Mouse (Mus musculus) hindlimb bud, embryonic 11.5 days (tissue): ENCODE measurements at regions not wholly inside any gene's neighbourhood (a gene's known extent, or its start where the extent isn't known, plus 50 kb on each side); places are given as distances from the start of the nearest gene placed in this dataset.

Experiments used
- DNase-seq: peaks from one replicate; pipeline ENCODE4 v3.0.0-alpha.2; 2012; ENCODE audit warnings: low read depth, low spot score; ENCODE audit errors: extremely low spot score

GRCm38 (mm10) chr10:97219474-97219873, 259.9 kb upstream of the Dcn start:
- DNase-seq = no peak

GRCm38 (mm10) chr10:97220431-97220830, 259.0 kb upstream of the Dcn start:
- no peak for DNase-seq

- DNase-seq = no peak
Measured at GRCm38 (mm10) chr10:97235631-97236030, 243.8 kb upstream of the Dcn start.

DNA sequence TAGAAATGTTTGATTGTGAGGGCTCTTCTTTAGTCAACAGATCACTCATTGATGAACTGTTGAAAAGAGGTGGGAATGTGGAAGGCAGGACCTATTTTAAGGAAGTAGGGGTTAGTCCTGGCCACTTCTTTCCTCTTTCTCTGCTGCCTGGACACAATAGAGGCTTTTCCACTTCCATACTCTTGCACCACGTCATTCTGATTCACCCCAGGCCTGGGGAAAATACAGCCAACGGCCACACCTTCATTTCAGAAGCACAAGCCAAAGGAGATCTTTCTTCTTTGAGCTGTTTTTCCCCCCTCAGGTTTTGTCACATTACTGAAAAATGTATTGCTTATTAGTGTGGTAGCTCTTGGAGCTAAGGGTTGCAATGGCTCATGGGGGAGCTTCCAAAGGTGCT, 237.9 kb upstream of the Dcn start:
- DNase-seq = no peak

GRCm38 (mm10) chr10:97245674-97246073, 233.7 kb upstream of the Dcn start:
- DNase-seq = no peak

DNA sequence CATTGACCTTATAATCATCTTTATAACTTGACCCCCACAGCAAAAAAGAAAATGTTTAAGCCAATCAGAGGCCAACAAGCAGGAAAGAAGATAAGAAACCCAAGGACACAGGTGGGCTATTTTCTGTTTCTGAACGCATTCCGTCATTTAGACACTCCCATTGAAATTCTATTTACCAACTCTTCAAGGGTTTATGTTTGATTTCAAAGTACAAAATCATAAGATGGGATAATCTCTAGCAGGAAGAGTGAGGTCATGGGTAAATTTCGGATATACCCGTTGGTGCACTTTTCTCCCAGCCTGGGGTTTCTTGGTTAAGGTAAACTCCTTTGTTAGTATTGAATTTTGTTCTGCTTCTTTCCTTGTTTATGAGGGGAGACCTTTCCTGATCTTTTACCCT, 230.9 kb upstream of the Dcn start:
- no peak for DNase-seq

GRCm38 (mm10) chr10:97249760-97250159, 229.6 kb upstream of the Dcn start:
- DNase-seq = no peak

- no peak for DNase-seq
Measured at GRCm38 (mm10) chr10:97250167-97250566, 229.2 kb upstream of the Dcn start.

GRCm38 (mm10) chr10:97265959-97266517, 213.4 kb upstream of the Dcn start:
- DNase-seq = peak; percentile 69

DNA sequence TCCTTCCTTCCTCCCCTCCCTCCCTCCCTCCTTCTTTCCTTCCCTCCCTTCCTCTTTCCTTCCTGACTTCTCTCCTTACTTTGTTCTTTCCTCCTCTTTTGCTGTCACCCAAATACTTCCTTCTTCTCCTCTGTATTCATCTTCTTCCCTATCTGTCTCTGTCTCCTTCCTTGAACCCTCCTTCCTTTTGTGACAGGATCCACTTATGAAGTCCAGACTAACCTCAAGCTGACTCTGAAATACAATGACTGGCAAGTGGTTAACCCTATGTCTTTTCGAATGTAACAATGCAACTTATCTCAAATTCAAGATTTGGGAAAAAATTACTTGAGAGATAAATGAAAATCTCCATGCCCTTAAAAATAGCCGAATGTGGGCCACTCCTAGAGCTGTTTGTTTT, 197.0 kb upstream of the Dcn start:
- DNase-seq = no peak

GRCm38 (mm10) chr10:97282841-97283496, 196.4 kb upstream of the Dcn start:
- DNase-seq = no peak

DNA sequence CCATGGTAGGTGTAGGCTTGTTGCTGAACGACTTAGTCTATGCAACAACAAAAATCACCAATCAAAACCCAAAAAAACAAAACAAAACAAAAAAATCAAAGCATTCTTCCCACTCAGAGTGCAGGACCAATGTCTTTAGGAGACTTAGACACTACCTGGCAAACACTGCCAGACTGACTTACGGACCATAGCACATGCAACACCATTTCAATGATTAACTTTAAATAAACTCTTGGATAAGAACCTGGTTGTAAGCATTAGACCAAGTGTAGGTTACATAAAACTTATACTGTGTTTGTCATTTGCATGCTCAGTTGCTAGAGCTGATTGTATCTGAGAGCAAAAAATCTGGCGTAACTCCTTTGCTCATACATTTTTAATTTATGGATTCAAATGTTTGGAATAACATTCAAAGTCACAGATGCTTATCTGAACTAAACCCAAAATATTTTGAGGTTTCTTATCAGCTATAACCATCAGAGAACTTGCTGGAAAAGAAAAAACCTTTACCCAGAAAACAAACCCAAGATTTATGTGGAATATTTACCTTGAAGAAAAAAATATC, 174.5 kb upstream of the Dcn start:
- DNase-seq = no peak

GRCm38 (mm10) chr10:97309580-97309979, 169.8 kb upstream of the Dcn start:
- DNase-seq = no peak

DNA sequence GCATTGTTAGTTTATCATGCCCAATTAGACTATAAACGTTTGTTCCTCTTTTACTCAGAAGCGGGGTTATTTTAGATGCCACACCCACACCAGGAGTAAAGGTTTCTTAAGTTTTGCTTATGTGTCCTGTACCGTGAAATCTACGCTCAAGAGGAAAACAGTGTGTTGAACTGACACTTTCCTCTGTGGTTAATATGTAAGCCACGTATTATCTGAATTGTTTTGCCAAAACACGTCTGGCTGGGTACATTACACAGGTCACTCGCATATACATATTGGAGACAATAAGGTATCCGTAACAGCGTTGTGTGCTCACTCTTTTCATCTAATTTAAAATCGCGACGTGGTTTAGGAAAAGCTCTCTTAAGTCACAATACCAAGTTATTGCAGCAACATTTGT, 166.9 kb upstream of the Dcn start:
- DNase-seq = no peak

DNA sequence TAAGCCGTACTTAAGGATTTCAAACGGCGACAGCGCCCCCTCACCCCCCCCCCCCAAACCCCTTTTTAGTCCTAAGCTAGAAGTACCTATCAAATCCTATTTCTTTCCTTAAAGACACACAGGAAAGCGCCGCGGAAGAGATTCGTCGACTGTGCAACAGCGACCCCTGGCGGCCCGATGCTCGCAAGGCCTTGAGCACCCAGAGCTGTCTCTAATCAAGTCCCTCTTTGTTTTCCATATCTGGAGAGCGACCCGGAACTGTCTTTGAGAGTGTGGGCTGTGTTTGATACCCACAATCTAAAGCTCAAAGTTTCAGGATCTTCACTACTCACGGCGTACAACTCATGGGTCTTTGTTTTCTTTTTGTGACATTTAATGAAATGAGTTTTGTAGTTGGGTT, 166.4 kb upstream of the Dcn start:
- peak; percentile 91 for DNase-seq

- peak; percentile 86 for DNase-seq
Measured at GRCm38 (mm10) chr10:97313407-97313901, 166.0 kb upstream of the Dcn start.

- no peak for DNase-seq
Measured at GRCm38 (mm10) chr10:97332639-97333038, 146.8 kb upstream of the Dcn start.

GRCm38 (mm10) chr10:97334044-97334443, 145.4 kb upstream of the Dcn start:
- DNase-seq = no peak

DNA sequence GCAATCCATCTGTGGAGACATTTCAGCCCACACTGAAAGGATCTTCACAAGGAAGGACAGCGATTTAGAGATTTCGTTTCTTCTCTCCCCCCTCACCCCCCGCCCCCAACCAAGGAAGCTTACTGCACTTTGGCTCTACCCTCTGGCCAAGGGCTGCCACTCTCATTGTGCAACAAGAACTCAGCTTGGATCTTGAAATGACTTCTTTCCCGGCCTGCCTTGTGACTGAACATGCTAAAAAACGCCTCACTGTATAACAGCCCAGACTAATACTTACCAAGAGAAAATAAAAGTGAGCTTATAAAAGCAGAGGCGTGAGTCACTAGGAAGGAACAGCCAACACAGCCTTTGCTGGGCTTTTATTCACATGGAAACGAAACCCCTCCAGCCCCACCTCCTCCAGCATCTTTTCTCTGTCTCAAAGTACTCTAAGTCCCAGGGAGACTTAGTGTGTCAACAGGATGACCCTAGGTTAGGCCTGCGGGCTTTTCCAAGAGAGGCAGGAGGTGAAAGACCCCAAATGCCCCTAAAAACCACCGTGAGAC, 144.7 kb upstream of the Dcn start:
- DNase-seq = no peak

DNA sequence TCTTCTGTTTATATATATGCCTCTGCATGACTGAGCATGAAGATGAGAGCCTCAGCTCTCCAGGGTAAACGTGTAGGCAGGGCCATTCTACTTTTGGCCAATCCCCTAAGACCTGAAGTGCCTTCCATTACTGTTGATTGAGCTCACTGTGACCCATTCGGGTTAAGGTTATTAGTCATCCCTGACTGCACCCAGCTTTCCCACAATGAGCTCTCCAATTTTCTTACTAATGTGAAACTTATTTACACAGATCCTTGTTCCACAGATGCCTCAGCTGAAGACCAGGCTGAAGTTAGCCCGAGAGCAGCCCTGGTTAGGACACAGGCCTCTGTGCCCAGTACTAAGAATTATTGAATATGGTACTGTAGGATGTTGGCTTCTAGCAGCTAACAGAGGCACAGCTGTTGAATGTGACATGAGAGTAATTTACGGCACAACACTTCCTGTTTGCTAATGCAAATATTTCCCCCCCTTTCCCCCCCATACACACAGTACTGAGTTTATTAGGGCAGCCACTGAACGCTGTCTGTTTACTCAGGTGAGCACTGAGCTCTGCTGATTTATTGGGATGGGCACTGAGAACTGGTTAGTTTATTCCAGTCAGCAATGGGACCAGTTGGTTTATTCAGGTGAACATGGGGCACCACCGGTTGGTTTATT, 141.2 kb upstream of the Dcn start:
- no peak for DNase-seq

DNA sequence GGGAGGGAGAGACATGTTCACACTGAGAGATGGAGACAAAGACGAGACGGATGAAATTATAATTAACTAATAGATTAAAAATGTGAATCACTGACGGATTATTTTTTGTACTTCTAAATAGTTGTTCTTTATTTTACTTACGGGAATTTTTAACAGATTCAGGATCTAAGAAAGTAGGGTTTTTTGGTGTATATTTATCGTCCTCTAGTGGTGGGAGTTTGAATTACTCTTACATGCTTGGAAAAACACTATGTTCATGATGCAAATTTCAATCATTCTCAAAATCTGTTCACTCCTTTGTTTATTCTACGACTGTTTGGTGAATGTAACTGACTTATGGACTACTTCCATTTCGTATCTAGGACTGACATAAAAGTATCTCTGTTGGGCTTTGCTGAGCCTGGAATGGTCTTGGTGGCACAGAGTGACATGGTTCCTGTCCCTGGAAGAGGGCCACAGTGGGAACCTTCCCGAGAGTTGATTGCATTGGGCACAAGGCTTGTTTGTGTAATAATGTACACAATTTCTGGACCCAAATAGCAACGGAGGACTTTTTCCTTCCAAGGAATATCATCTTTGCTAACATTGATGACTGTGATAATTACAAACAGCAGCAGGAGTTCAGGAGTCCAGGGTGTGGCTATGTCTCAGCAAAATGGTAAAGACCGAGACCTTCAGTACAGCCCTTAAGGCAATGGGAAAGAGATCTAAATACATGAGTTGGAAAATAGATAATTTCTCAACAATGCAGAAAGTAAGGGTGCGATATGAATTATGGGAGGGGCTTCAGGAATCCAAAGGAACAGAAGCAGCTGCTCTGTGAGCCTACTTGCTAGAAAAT, 139.3 kb upstream of the Dcn start:
- peak; percentile 54 for DNase-seq
